Mouse (Mus musculus) activated CD4-positive, CD25-positive, alpha-beta regulatory T cell, adult 4 months (primary cell): ENCODE results near the gene Olfr1177-ps. TPM values are rescaled to one million over a fixed set of nuclear protein-coding genes. Genes with fewer than 3 reads are reported as not detected.

Source experiments
- ATAC-seq: one replicate; pipeline ENCODE4 v1.8.0; 2017
- polyA plus RNA-seq, 2 experiments: library from polyadenylated mRNA; unstranded; fragments of 100-300 nt; shearing (Covaris generic); gene quantifications; one replicate each; pipeline ENCODE4 v1.2.1; 2017

The Olfr1177-ps gene
- polyA plus RNA-seq: not detected

DNA sequence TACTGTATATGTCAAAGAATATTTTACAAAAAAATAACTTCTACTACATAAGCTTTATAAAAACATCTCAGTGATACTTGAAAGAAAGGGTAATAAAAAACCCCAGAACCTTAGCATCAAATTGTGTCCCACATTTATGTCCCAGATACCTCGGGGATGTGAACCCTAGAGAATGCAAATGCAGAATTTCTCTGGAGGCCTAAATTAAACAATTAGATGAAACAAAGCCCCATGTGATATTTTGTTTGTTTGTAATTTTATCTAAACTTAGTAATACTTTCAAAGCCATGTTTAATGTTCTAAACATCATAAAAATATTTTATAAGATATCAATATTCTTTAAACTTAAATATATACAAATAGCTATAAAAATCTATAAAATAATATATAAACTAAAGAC, at the start of gene Olfr1177-ps:
Olfr1177-ps (minus strand) TSS at position 101 of the 400 bp plus-strand sequence.
- no peak for ATAC-seq

GRCm38 (mm10) chr2:88386762-88387161, 40.5 kb upstream of the Olfr1177-ps start, which contains the start of gene Olfr1178:
Gene Olfr1178, plus strand, starts transcription at chr2:88387062.
- ATAC-seq: no peak

GRCm38 (mm10) chr2:88356304-88356703, 10.0 kb upstream of the Olfr1177-ps start:
- ATAC-seq: no peak

DNA sequence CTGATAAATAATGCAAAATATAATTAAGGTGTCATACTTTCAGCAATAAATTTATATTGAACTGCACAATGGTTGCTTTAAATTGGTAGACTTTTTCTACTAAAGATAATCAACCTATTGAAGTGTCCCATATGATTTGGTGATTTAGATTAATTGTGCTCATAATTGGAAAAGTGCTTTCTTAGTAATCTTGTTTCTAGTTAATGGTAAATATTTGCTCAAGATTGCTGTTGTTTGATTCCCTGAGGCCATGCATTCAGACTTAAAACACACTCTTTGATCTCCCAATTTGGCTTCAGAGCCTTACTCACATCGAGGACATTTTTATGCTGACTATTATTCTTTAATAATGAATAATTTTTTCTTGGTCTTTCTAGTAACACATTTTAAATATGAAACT, 9.9 kb downstream of the Olfr1177-ps start, which contains the start of gene Olfr1176:
Olfr1176 (plus strand) TSS at position 301 of the 400 bp plus-strand sequence.
- ATAC-seq: no peak

DNA sequence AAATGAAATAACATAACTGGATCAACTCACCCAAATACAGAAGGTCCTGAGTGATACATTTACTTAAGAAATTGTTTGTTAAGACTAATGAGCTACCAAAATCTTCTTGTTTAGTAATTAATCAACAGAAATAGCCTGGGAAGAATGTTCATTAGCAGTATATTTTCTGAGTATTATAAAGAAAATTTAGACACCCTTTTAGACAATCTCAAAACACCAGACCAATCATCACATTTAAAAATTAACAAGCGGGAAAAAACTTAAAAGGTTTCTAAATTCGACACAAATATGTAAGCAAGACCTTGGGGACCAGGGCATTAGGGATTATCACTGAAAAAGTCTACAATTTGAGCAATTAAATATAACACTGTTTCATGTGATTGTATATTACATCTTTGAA, 19.2 kb downstream of the Olfr1177-ps start, which contains the start of gene Olfr1175-ps:
Olfr1175-ps (minus strand) TSS at position 101 of the 400 bp plus-strand sequence.
- no peak for ATAC-seq

DNA sequence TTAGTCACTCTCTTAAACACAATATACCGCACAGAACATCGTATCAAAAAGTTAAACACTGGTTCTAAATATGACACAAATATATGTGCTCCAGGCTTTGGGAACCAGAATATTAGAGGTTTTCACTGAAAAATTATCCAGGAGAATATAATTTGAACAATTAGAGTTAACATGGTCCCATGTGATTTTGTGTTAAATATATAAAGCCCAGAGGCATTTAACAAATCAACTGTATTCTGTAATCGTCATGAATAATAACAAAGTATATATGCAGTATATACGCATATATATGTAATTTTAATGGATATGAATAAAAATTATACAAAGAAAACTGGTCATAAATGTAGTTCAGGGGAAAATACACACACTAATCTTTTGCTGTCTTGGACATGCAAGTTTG, 31.3 kb downstream of the Olfr1177-ps start, which contains the start of gene Olfr1174-ps:
Olfr1174-ps (minus strand) TSS at position 101 of the 400 bp plus-strand sequence.
- ATAC-seq: no peak

Other genes starting within 250 kb of the Olfr1177-ps start
- under 1 TPM in 1 of 2 experiments, not detected in 1; 0.17 TPM for gene Olfr1166, start 218.2 kb downstream of the Olfr1177-ps start, polyA plus RNA-seq
- gene Olfr1167, start 191.3 kb downstream of the Olfr1177-ps start, polyA plus RNA-seq: under 1 TPM in 1 of 2 experiments, not detected in 1; 0.11 TPM
- not detected for gene Olfr1168, start 164.6 kb downstream of the Olfr1177-ps start, polyA plus RNA-seq
- gene Olfr1170, start 118.2 kb downstream of the Olfr1177-ps start, polyA plus RNA-seq: under 1 TPM in 1 of 2 experiments, not detected in 1; 0.12 TPM
- gene Olfr1173, start 66.6 kb downstream of the Olfr1177-ps start, polyA plus RNA-seq: under 1 TPM in 1 of 2 experiments, not detected in 1; 0.11 TPM
- not detected for gene Olfr1174-ps, start 31.4 kb downstream of the Olfr1177-ps start, polyA plus RNA-seq
- gene Olfr1175-ps, start 19.3 kb downstream of the Olfr1177-ps start, polyA plus RNA-seq: under 1 TPM in 1 of 2 experiments, not detected in 1; 0.20 TPM
- not detected for gene Olfr1176, start 9.8 kb downstream of the Olfr1177-ps start, polyA plus RNA-seq
- gene Olfr1178, start 40.6 kb upstream of the Olfr1177-ps start, polyA plus RNA-seq: not detected
- not detected for gene Olfr1179, start 60.0 kb upstream of the Olfr1177-ps start, polyA plus RNA-seq
- gene Olfr1180, start 72.7 kb upstream of the Olfr1177-ps start, polyA plus RNA-seq: not detected
- not detected for gene Olfr1181, start 79.7 kb upstream of the Olfr1177-ps start, polyA plus RNA-seq
- under 1 TPM in 1 of 2 experiments, not detected in 1; 0.21 TPM for gene Gm13757, start 102.6 kb upstream of the Olfr1177-ps start, polyA plus RNA-seq
- not detected for gene Olfr1183, start 108.4 kb upstream of the Olfr1177-ps start, polyA plus RNA-seq
- gene Olfr1184, start 137.1 kb upstream of the Olfr1177-ps start, polyA plus RNA-seq: not detected
- gene Olfr1185-ps1, start 146.8 kb upstream of the Olfr1177-ps start, polyA plus RNA-seq: under 1 TPM in 1 of 2 experiments, not detected in 1; 0.16 TPM
- not detected for gene Olfr1186, start 172.1 kb upstream of the Olfr1177-ps start, polyA plus RNA-seq
- not detected for gene Olfr1188, start 210.4 kb upstream of the Olfr1177-ps start, polyA plus RNA-seq
- gene Olfr1189, start 240.0 kb upstream of the Olfr1177-ps start, polyA plus RNA-seq: not detected